Mouse (Mus musculus) left cerebral cortex, postnatal 14 days (tissue): ENCODE results near the gene 2900011O08Rik. TPM values are rescaled to one million over a fixed set of nuclear protein-coding genes. Genes with fewer than 3 reads are reported as not detected.

Experiments
- DNase-seq, 2 experiments: peaks; one replicate each; pipeline ENCODE4 v3.0.0; 2021 to 2022; ENCODE audit warnings: low spot score in 2 of 2, mixed read lengths in 1 of 2
- intact Hi-C: fragments of 180-260 bp; cut with DNase I; formaldehyde crosslinking; loops from one replicate; pipeline ENCODE4 v1.15.1; 2025
- microRNA-seq, 2 experiments: library from miRNA; unstranded; fragments of <30 nt; microRNA quantifications; one replicate each; pipeline ENCODE4 v1.2.0; 2022
- total RNA-seq, 2 experiments: library from RNA; stranded (reverse); gene quantifications; 2 replicates each; pipeline ENCODE4 v1.2.3; 2021

2900011O08Rik gene
- total RNA-seq, 2 experiments from 2014 or later: 280 to 282 TPM

DNA sequence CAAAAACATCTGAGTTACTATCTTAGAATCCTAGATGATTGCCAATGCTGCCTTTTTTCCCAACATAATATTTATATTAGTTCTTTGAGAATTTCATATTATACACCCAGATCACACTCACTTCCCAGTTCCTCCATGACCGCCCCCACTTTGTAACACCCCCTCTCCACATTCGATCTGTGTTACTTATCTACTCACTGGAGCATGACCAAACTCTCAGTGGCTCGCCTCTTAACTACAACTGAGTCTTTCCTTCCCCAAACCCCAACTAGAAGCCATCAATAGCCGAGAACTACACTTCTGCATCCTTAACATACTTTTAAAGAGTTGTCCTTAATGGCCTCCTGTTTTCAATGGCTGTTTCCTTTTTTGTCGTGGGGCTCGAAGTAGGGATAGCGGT, 135.2 kb downstream of the 2900011O08Rik start:
- intact Hi-C loops: no loop called here
- no peak for DNase-seq

DNA sequence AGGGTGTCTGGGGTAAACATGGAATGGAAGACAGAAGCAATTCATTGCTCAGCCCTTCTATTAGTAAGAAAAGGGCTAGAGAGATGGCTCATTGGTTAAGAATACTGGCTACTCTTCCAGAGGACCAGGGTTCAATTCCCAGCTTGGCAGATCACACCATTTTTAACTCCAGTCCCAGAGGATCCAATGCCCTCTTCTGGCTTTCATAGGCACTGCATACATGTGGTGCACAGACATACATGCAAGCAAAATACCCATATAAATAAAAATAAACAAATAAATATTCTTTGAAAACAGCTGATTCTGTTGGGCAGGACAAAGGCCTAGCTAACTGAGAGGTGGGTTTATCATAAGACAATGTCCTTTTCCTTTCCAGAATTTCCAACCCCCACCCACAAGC, 136.2 kb downstream of the 2900011O08Rik start:
- intact Hi-C loops: no loop called here
- DNase-seq: no peak

DNA sequence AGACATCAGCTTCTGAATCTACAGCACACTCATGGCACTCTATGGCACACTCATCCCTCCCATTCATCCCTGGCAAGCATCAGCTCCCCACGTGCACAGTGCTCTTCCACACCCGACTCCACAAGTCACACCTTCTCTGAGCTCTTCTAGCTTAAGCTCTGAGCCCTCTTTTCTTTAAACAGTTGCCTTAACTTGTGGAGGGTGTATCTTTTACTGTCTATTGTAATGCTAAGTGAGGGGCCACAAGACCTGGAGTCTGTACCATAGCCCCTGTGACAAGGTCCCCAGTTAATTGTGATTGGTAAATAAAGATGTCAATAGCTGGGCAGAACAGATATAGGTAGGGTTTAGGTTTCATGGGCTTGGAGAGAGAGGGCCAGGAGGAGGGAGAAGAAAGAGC, 137.5 kb downstream of the 2900011O08Rik start:
- intact Hi-C loops: no loop called here
- no peak for DNase-seq

DNA sequence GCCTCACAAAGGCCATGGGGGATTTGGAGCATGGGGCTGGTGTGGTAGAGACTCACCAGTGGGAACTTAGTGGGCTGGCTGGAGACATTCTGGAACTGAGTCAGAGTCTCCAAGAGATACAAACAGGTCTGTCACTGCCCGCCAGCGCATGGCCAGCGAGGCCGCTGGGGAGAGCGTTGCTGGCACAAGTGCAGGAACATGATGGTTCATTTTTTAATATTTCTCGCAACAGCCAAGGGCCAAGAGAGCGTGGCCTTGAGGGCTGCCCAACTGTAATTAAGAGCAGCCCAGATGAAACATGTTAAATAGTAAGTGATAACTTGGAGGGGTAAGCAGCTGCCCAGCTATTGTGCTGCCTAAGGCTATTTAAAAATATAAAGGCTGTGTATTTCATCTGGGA, 138.3 kb downstream of the 2900011O08Rik start:
- DNase-seq: no peak
- intact Hi-C loops: no loop called here

DNA sequence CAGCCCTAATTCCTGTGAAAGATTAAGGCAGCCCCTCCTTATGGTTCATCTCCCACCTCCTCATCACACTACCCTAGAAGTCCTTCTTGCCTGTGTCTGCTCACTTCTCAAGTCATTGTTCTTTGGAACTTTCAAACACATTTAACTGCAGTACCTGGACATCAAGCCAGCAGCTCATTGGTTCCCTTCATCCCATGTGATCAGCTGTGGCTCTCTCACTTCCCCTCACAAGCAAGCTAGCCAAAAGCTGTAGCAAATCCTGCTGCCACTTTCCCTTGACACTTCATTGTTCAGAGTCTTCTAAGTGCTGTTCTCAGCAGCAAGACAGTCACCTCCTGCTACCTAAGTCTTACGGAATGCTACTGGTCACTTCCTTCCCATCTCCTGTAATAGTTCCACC, 138.8 kb downstream of the 2900011O08Rik start:
- intact Hi-C loops: no loop called here
- DNase-seq: no peak

DNA sequence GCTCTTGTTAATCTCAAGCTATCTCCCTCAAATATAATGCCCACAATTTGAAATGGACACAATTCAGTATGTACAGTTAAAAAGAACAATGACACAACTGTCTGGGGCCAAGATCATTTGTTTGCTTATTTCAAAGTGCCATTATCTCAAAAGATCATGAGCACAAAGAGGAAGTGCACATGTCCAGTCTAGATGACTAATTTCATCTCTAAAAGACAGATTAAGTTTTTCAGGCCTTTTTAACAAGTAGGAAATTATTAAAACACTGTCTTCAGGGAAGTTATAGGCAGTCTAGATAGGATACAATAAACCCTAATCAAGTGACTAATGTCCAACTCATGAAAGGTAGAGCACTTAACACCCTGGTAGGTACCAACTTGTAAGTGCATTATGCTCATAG, 142.6 kb downstream of the 2900011O08Rik start:
- intact Hi-C loops: no loop called here

DNA sequence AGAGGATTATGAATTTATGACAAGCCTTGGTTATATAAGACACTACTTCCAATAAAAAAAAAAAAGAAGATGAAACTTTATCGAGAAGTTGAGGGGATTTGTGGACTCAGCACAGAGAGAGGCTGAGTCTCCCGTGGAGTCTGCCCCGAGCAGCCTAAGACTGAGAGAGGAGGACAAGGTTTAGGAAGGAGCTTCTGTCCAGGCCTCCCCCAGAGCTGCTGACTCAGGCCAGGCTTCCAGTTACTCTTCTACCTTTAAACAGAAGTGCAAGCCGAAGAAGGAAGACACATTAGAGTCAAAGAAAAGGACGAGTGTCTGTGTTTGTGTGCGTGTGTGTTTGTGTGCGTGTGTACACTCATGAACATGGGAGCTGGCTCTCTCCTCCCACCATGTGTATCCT, 144.4 kb downstream of the 2900011O08Rik start:
- intact Hi-C loops: no loop called here
- no peak for DNase-seq

More for the DNA sequence above, 142.6 kb downstream of the 2900011O08Rik start:
- DNase-seq: no peak

DNA sequence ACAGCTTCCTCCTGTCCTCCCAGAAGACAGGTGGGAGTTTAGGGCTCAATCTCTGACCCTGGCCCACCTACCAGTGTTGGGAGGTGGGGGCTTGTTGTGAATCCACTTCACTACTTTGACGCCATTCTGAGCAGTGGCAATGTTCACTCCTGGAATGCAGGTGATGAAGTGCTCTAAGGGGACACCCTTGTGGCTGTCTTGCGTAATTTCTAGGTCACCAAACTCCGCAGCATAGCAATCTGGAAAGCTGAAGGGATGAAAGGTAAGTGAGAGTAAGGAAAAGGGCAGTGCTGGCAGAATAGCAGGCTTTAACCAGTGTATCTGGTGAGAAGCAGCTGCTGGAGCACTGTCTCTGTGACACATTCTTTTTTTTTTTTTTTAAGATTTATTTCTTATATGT, 145.0 kb downstream of the 2900011O08Rik start:
- no peak for DNase-seq
- intact Hi-C loops: no loop called here

DNA sequence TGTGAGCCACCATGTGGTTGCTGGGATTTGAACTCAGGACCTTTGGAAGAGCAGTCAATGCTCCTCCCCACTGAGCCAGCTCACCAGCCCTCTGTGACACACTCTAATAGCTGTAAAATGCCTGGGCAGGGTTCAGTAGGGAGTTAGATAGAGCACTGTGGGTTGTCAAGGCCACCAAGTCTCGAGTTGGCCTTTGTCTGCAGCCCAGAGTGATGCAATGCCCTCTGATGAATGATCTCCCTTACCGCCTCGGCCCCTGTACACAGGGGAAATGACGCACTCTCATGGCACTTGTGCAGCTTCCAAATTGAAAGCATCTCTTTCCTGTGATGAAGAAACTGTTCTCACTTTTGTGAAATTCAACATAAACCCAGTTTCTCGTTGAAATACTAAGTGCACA, 145.4 kb downstream of the 2900011O08Rik start:
- intact Hi-C loops: no loop called here
- no peak for DNase-seq

DNA sequence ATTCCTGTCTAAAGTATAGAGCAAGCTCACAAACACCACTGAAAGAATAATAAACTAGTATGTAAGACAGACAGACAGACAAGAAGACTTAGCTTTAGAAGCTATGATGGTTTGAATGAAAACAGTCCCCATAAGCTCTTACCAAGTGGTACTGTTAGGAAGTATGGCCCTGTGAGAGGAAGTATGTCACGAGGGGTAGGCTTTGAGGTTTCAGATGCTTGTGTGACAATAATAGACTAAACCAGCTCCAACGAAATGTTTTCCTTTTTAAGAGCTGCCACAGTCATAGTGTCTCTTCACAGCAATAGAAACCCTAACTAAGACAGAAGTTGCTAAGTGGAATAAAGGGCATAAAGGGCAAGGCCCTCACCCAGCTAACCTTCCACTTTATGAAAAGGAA, 148.6 kb downstream of the 2900011O08Rik start:
- intact Hi-C loops: no loop called here
- peak in 1 of 2 experiments; percentile 12 for DNase-seq

DNA sequence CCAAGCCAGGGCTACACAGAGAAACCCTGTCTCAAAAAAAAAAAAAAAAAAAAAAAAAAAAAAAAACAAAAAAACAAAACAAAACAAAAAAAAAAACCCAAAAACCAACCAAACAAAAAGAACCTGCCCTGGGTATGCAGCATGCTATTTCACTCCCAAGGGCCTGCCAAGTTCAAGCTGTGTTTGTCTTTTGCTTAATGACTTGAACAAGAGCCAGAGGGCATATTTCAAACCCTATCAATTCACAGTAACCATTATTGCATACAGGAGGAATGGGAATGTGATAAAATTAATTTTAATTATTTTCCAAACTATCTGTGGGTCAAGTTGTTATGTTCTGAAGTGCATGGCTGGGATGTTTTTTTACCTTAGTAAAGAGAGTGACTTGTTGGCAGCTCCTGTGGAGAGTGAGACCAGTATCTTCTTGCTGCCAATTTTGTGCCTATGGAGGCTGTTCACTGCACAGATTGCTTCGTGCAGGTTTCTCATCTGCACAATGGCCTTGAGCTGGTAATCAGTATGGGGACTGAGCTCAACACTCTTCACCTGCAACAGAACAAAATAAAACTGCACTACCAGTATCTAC, 151.7 kb downstream of the 2900011O08Rik start:
- no peak for DNase-seq
- intact Hi-C loops: no loop called here

DNA sequence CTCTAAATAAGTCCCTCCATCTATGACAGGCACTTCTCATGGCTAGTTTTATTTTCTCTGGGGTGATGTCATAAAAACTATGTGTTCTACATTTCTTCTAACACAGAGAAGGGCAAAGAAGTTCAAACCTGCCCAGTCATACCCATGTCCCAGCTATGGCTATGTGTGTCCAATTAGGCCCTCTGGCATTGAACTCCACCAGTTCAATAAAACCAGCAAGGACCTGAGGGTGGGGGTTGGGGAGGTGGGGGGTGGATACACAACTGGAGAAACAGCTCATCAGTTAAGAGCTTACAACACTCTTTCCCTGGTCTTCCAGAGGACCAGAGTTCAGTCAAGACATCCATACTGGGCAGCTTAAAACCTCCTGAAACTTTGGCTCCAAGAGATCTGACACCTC, 152.7 kb downstream of the 2900011O08Rik start:
- no peak for DNase-seq
- intact Hi-C loops: no loop called here

DNA sequence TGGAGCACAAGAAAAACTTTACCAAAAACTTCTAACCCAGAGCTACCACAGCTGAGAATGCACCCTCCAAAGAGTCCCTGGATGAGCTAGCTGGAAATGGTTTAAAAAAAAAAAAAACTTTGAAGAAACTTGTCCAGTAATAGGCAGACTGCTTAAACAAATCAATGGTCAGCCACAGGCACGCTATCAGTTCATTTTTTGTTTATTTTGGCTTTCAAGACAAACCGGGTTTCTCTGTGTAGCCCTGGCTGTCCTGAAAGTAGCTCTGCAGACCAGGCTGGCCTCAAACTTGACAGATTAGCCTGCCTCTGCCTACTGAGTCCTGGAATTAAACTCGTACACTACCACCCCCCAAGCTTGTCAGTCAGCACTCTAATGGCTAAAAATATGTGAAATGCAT, 156.9 kb downstream of the 2900011O08Rik start:
- DNase-seq: no peak
- intact Hi-C loops: no loop called here

DNA sequence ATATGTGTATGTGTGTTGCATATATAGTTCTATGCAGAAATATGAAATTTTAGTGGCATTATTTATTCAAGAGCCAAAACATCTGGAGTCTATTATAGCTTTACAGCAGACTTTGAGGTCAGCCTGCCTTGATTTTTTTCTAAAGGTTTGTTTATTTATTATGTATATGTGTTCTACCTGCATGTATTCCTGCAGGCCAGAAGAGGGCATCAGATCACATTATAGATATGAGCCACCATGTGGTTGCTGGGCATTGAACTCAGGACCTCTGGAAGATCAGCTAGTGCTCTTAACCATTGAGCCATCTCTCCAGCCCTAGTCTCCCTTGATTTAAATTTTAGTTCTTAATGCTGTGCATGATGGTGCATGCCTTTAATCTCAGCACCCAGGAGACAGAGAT, 161.3 kb downstream of the 2900011O08Rik start:
- DNase-seq: no peak
- intact Hi-C loops: no loop called here

Small RNAs within 50 kb of the gene (microRNA-seq; reads per million reads assigned to microRNA genes)
- gene Gm27671: 0 reads per million in 2 experiments

Other genes with a start within 250 kb of the 2900011O08Rik start
- gene Rrn3, start 205.9 kb upstream of the 2900011O08Rik start, total RNA-seq: 10 to 100 TPM; 41.7 to 44.2 TPM
- 10 to 100 TPM; 89.2 to 94.7 TPM for gene Ntan1, start 167.8 kb upstream of the 2900011O08Rik start, total RNA-seq
- gene Pdxdc1, start 83.5 kb upstream of the 2900011O08Rik start, total RNA-seq: 10 to 100 TPM; 72.2 to 73.0 TPM
- gene Mpv17l, start 83.4 kb upstream of the 2900011O08Rik start, total RNA-seq: 10 to 100 TPM; 69.6 to 70.1 TPM
- gene Ifitm7, start 284 bp downstream of the 2900011O08Rik start, total RNA-seq: 1 to 10 TPM in 1 of 2 experiments, under 1 TPM in 1; 0.80 to 1.0 TPM
- gene Nde1, start 176.7 kb downstream of the 2900011O08Rik start, total RNA-seq: 10 to 100 TPM; 16.8 to 17.7 TPM
- gene Marf1, start 176.7 kb downstream of the 2900011O08Rik start, total RNA-seq: 10 to 100 TPM; 59.3 to 64.8 TPM